Mouse (Mus musculus) left cerebral cortex, postnatal 4 days (tissue): ENCODE measurements around the gene Gpc3. TPM values are rescaled to one million over a fixed set of nuclear protein-coding genes. Genes with fewer than 3 reads are reported as not detected.

Experiments used
- DNase-seq: peaks from one replicate; pipeline ENCODE4 v3.0.0-alpha.2; 2022
- intact Hi-C: fragments of 180-260 bp; cut with DNase I; formaldehyde crosslinking; loops from one replicate; pipeline ENCODE4 v1.15.1; 2025
- total RNA-seq, 2 experiments: library from RNA; stranded (reverse); gene quantifications; 2 replicates each; pipeline ENCODE4 v1.2.3; 2021

Gpc3 gene
- total RNA-seq = 10 to 100 TPM; 22.4 to 23.5 TPM

GRCm38 (mm10) chrX:52613328-52614030 is at the start of gene Gpc3:
Gpc3 (minus strand) TSS chrX:52613950.
- intact Hi-C loops = no loop called here
- DNase-seq = no peak

- DNase-seq = peak; percentile 31
- intact Hi-C loops = loop anchor here (2.0 kb wide), 1 partner anchor 199 kb away; no protein-coding TSS in a partner anchor
Observed at GRCm38 (mm10) chrX:52651975-52652374, 38.2 kb upstream of the Gpc3 start.

- intact Hi-C loops = no loop called here
- DNase-seq = no peak
Observed at GRCm38 (mm10) chrX:52651472-52651948, 37.8 kb upstream of the Gpc3 start.

- DNase-seq = no peak
- intact Hi-C loops = no loop called here
Observed at GRCm38 (mm10) chrX:52648910-52649785, 35.4 kb upstream of the Gpc3 start.

- intact Hi-C loops = no loop called here
- DNase-seq = no peak
Observed at GRCm38 (mm10) chrX:52644393-52644792, 30.6 kb upstream of the Gpc3 start.

GRCm38 (mm10) chrX:52643350-52643749 is 29.6 kb upstream of the Gpc3 start:
- intact Hi-C loops = no loop called here
- DNase-seq = no peak

- intact Hi-C loops = no loop called here
- DNase-seq = no peak
Observed at GRCm38 (mm10) chrX:52642126-52642525, 28.4 kb upstream of the Gpc3 start.

GRCm38 (mm10) chrX:52637419-52637818 is 23.7 kb upstream of the Gpc3 start:
- intact Hi-C loops = no loop called here

GRCm38 (mm10) chrX:52633976-52634375 is 20.2 kb upstream of the Gpc3 start:
- intact Hi-C loops = no loop called here
- no peak for DNase-seq

More at GRCm38 (mm10) chrX:52637419-52637818, 23.7 kb upstream of the Gpc3 start:
- no peak for DNase-seq

GRCm38 (mm10) chrX:52632688-52633324 is 19.1 kb upstream of the Gpc3 start:
- intact Hi-C loops = no loop called here

GRCm38 (mm10) chrX:52626963-52627716 is 13.4 kb upstream of the Gpc3 start:
- intact Hi-C loops = no loop called here
- no peak for DNase-seq

More at GRCm38 (mm10) chrX:52632688-52633324, 19.1 kb upstream of the Gpc3 start:
- DNase-seq = no peak

- DNase-seq = no peak
- intact Hi-C loops = no loop called here
Observed at GRCm38 (mm10) chrX:52617813-52618212, 4.1 kb upstream of the Gpc3 start.

GRCm38 (mm10) chrX:52616152-52616551 is 2.4 kb upstream of the Gpc3 start:
- intact Hi-C loops = no loop called here
- DNase-seq = no peak

GRCm38 (mm10) chrX:52614031-52614381 is 256 bp upstream of the Gpc3 start:
- intact Hi-C loops = no loop called here
- DNase-seq = peak; percentile 65

- DNase-seq = no peak
Observed at GRCm38 (mm10) chrX:52612806-52613205, 944 bp downstream of the Gpc3 start.

GRCm38 (mm10) chrX:52611987-52612670 is 1.6 kb downstream of the Gpc3 start:
- intact Hi-C loops = no loop called here

More at GRCm38 (mm10) chrX:52612806-52613205, 944 bp downstream of the Gpc3 start:
- intact Hi-C loops = no loop called here

GRCm38 (mm10) chrX:52611541-52611940 is 2.2 kb downstream of the Gpc3 start:
- DNase-seq = no peak
- intact Hi-C loops = no loop called here

More at GRCm38 (mm10) chrX:52611987-52612670, 1.6 kb downstream of the Gpc3 start:
- peak; percentile 7 for DNase-seq

- DNase-seq = no peak
- intact Hi-C loops = no loop called here
Observed at GRCm38 (mm10) chrX:52603143-52603542, 10.6 kb downstream of the Gpc3 start.

GRCm38 (mm10) chrX:52599246-52599645 is 14.5 kb downstream of the Gpc3 start:
- intact Hi-C loops = no loop called here

GRCm38 (mm10) chrX:52587671-52588070 is 26.1 kb downstream of the Gpc3 start:
- no peak for DNase-seq
- intact Hi-C loops = no loop called here

More at GRCm38 (mm10) chrX:52599246-52599645, 14.5 kb downstream of the Gpc3 start:
- DNase-seq = no peak
